Mouse (Mus musculus) mouse embryonic stem cell (cell line): ENCODE data around the gene Tra2b.
"Not testable (repeated sequence)": the region's sequence is repeated elsewhere in the genome, so short reads cannot be mapped to it uniquely, and the experiment has no call there.

Experiments
- in situ Hi-C, 2 experiments: fragments of 300-500 bp; cut with MboI; formaldehyde crosslinking; loops; 1 replicate in 1 of 2; 3 replicates in 1 of 2; pipeline ENCODE4 v1.14.3; 2019 to 2020; ENCODE audit warnings: low sequenced_read_pairs in 2 of 2, low pct_unique_long_range_greater_than_20kb in 1 of 2, mixed read lengths in 1 of 2; ENCODE audit not compliant: unreplicated experiment in 1 of 2

Gene Tra2b

GRCm38 (mm10) chr16:22252255-22252654 is 13.6 kb downstream of the Tra2b start:
- in situ Hi-C loops, result not testable (repeated sequence)

- in situ Hi-C loops, result no loop called here
These were observed 15.5 kb downstream of the Tra2b start for GRCm38 (mm10) chr16:22250307-22250706.

GRCm38 (mm10) chr16:22249754-22250153 is 16.1 kb downstream of the Tra2b start:
- in situ Hi-C loops, result no loop called here

- in situ Hi-C loops, result no loop called here
These were observed 23.5 kb downstream of the Tra2b start for GRCm38 (mm10) chr16:22242239-22242866.

- in situ Hi-C loops, result no loop called here
These were observed 24.2 kb downstream of the Tra2b start for GRCm38 (mm10) chr16:22241376-22242238.

- in situ Hi-C loops, result no loop called here
These were observed 24.9 kb downstream of the Tra2b start for GRCm38 (mm10) chr16:22240856-22241255.

GRCm38 (mm10) chr16:22239978-22240377 is 25.8 kb downstream of the Tra2b start:
- in situ Hi-C loops, result no loop called here

GRCm38 (mm10) chr16:22238928-22239620 is 26.7 kb downstream of the Tra2b start:
- in situ Hi-C loops, result no loop called here

- in situ Hi-C loops, result not testable (repeated sequence)
These were observed 27.4 kb downstream of the Tra2b start for GRCm38 (mm10) chr16:22238402-22238801.

GRCm38 (mm10) chr16:22236814-22237213 is 29.0 kb downstream of the Tra2b start:
- in situ Hi-C loops, result no loop called here

GRCm38 (mm10) chr16:22234535-22234934 is 31.3 kb downstream of the Tra2b start:
- in situ Hi-C loops, result no loop called here

- in situ Hi-C loops, result not testable (repeated sequence)
These were observed 35.5 kb downstream of the Tra2b start for GRCm38 (mm10) chr16:22230276-22230675.

- in situ Hi-C loops, result no loop called here
These were observed 62.3 kb downstream of the Tra2b start for GRCm38 (mm10) chr16:22203501-22203900.

- in situ Hi-C loops, result no loop called here
These were observed 63.9 kb downstream of the Tra2b start for GRCm38 (mm10) chr16:22201858-22202257.

- in situ Hi-C loops, result no loop called here
These were observed 65.3 kb downstream of the Tra2b start for GRCm38 (mm10) chr16:22200476-22200875.
